In the genomic region with DNA sequence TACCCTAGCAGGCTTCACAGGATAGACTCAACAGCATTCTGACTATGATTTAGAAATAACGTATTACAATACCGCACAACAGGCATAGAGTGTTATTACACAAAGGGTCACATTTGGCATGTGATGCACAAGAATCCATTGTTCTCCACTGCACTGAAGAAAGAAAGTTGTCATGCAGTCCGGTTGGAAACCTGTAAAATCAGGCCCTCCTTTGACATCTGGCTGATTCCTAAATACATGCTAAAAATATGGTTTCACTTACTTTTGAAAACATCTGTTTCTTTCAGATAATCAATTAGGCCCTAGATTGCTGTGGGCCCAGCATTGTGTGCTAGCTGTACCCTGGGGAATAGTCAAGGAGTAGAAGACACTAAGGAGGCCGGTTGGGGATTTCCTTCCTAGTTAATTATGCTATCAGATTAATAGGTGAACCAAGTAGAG, we compare ENCODE assay signal across 1 mouse cellular context.
TF ChIP-seq lines count a peak whose summit lies in the region.

No protein-coding gene starts in this region.

TF ChIP-seq in CH12.LX, 34 proteins besides CTCF, POLR2A, EP300 and RAD21 (continued from another document):
- TF ChIP-seq KAT2A (IDR thresholded peaks at IDR 0.05; ENCODE audit: insufficient replicate concordance, low read length) (no peak), TCF12 (IDR thresholded peaks at IDR 0.05; ENCODE audit: low read depth, low read length) (peak; percentile 86), ZNF384 (IDR thresholded peaks at IDR 0.05; ENCODE audit: low read depth, low read length) (peak; percentile 46), MYC (IDR thresholded peaks at IDR 0.05; ENCODE audit: low read depth, low read length) (peak; percentile 61; the same call in 1 of the 2 replicates), POLR2AphosphoS2 (IDR thresholded peaks at IDR 0.05; ENCODE audit: low read depth, low read length) (no peak), MEF2A (IDR thresholded peaks at IDR 0.05; ENCODE audit: borderline replicate concordance, low read depth, low read length) (peak; percentile 80), BHLHE40 (IDR thresholded peaks at IDR 0.05; ENCODE audit: low read depth, low read length) (peak; percentile 74), IRF4 (IDR thresholded peaks at IDR 0.05; ENCODE audit: low read depth, low read length) (peak; percentile 73), CHD1 (IDR thresholded peaks at IDR 0.05; ENCODE audit: low read depth, low read length) (no peak)
